In genomic region chr3:152210728-152211391, GRCm38 (mm10) we compare ENCODE assay signal across 8 mouse cellular contexts. TPM values are rescaled to one million over a fixed set of nuclear protein-coding genes. Genes with fewer than 3 reads are reported as not detected.
DNase-seq lines count a peak whose midpoint lies in the region; ATAC-seq and TF ChIP-seq lines count a peak whose summit lies in the region.

No protein-coding gene starts in this region.

- 1% methylated on average over 66 of the region's 68 CpGs for WGBS in forebrain, embryonic 10.5 days
- under 1% methylated on average over 50 of the region's 68 CpGs for WGBS in heart, embryonic 14.5 days
- WGBS in liver, postnatal 0 days (ENCODE audit: insufficient replicate concordance) = under 1% methylated on average over 52 of the region's 68 CpGs
- under 1% methylated on average over 36 of the region's 68 CpGs for WGBS in neural tube, embryonic 13.5 days

- DNase-seq in brain, adult 2 months (ENCODE audit: low read depth, low spot score) = peak; percentile 78
- peak; percentile 73 for DNase-seq in forebrain, embryonic 10.5 days (ENCODE audit: extremely low spot score, low spot score)
- peak; percentile 80 for DNase-seq in kidney, postnatal 14 days
- peak; percentile 77 for DNase-seq in liver, postnatal 0 days
- DNase-seq in testis, postnatal 10 days (ENCODE audit: low spot score) = peak; percentile 82

- H3K9me3 ChIP-seq in forebrain, embryonic 10.5 days = no peaks in the 10 kb centered on the region
- H3K9me3 ChIP-seq in heart, embryonic 14.5 days (ENCODE audit: control insufficient read depth, low read length) = no peaks in the 10 kb centered on the region
- H3K9me3 ChIP-seq in liver, postnatal 0 days (ENCODE audit: low read length) = no peaks in the 10 kb centered on the region
- H3K9me3 ChIP-seq in neural tube, embryonic 13.5 days = no peaks in the 10 kb centered on the region

- H3K27me3 ChIP-seq in forebrain, embryonic 10.5 days (ENCODE audit: poor library complexity, severe bottlenecking) = no peaks in the 10 kb centered on the region
- no peaks in the 10 kb centered on the region for H3K27me3 ChIP-seq in heart, embryonic 14.5 days (ENCODE audit: control insufficient read depth, insufficient read depth, low read length)
- no peaks in the 10 kb centered on the region for H3K27me3 ChIP-seq in liver, postnatal 0 days (ENCODE audit: insufficient read depth, low read length)
- no peaks in the 10 kb centered on the region for H3K27me3 ChIP-seq in neural tube, embryonic 13.5 days

- TF ChIP-seq EP300 in liver, postnatal 0 days (IDR thresholded peaks at IDR 0.05; ENCODE audit: low read depth) = no peak

- peak overlapping the region; percentile 100 for H3K9ac ChIP-seq in heart, embryonic 14.5 days (ENCODE audit: low read length)
- peak overlapping the region; percentile 97 for H3K9ac ChIP-seq in liver, postnatal 0 days (replicated peaks)
- H3K9ac ChIP-seq in neural tube, embryonic 13.5 days = peak overlapping the region; percentile 97

- H3K4me1 ChIP-seq in forebrain, embryonic 10.5 days = peaks cover 40% of the 10 kb centered on the region
- peaks cover 6 to 26% of the 10 kb centered on the region in 2 experiments for H3K4me1 ChIP-seq in heart, embryonic 14.5 days (ENCODE audit: control insufficient read depth in 2 of 2, insufficient read depth in 2 of 2, low read length in 2 of 2)
- H3K4me1 ChIP-seq in liver, postnatal 0 days (ENCODE audit: insufficient read depth) = peaks cover 19% of the 10 kb centered on the region
- peaks cover 46% of the 10 kb centered on the region for H3K4me1 ChIP-seq in neural tube, embryonic 13.5 days (replicated peaks)

- H3K4me2 ChIP-seq in heart, embryonic 14.5 days (ENCODE audit: low read length) = peak overlapping the region; percentile 75
- peak overlapping the region; percentile 88 for H3K4me2 ChIP-seq in liver, postnatal 0 days (ENCODE audit: low read depth, low read length)
- peak overlapping the region; percentile 96 for H3K4me2 ChIP-seq in neural tube, embryonic 13.5 days

- peak overlapping the region; percentile 100 for H3K27ac ChIP-seq in forebrain, embryonic 10.5 days
- H3K27ac ChIP-seq in heart, embryonic 14.5 days (replicated peaks in 1 of 2; ENCODE audit: control insufficient read depth in 1 of 2, insufficient read depth in 1 of 2, low read depth in 2 of 2, low read length in 2 of 2) = peak overlapping the region; percentile 95 to 98
- peak overlapping the region; percentile 99 for H3K27ac ChIP-seq in liver, postnatal 0 days (ENCODE audit: low read depth)
- H3K27ac ChIP-seq in neural tube, embryonic 13.5 days (replicated peaks) = peak overlapping the region; percentile 100

- peaks cover 50% of the 10 kb centered on the region for H3K36me3 ChIP-seq in forebrain, embryonic 10.5 days (replicated peaks)
- H3K36me3 ChIP-seq in heart, embryonic 14.5 days (ENCODE audit: control insufficient read depth, insufficient read depth, low read length) = peaks cover 21% of the 10 kb centered on the region
- H3K36me3 ChIP-seq in liver, postnatal 0 days (replicated peaks; ENCODE audit: insufficient read depth, low read length) = peaks cover 6% of the 10 kb centered on the region; the same call in 1 of the 2 replicates
- H3K36me3 ChIP-seq in neural tube, embryonic 13.5 days = peaks cover 2% of the 10 kb centered on the region

- no peak for TF ChIP-seq CTCF in liver, postnatal 0 days (IDR thresholded peaks at IDR 0.05; ENCODE audit: low read depth)

- peak overlapping the region; percentile 99 for H3K4me3 ChIP-seq in forebrain, embryonic 10.5 days
- peak overlapping the region; percentile 98 to 99 for H3K4me3 ChIP-seq in heart, embryonic 14.5 days (ENCODE audit: control insufficient read depth in 1 of 2, insufficient read depth in 1 of 2, low read depth in 1 of 2, low read length in 2 of 2)
- peak overlapping the region; percentile 93 for H3K4me3 ChIP-seq in liver, postnatal 0 days (ENCODE audit: low read depth, low read length)
- peak overlapping the region; percentile 90 for H3K4me3 ChIP-seq in neural tube, embryonic 13.5 days

- ATAC-seq in CD4-positive, CD25-positive, alpha-beta regulatory T cell, adult 4 months = peak; percentile 36
- peak; percentile 65 for ATAC-seq in heart, embryonic 14.5 days (ENCODE audit: insufficient number of reproducible peaks, insufficient read depth, low FRiP score, low read depth)
- peak; percentile 50 for ATAC-seq in liver, postnatal 0 days
- ATAC-seq in neural tube, embryonic 13.5 days (ENCODE audit: low read depth) = peak; percentile 78

RNA-seq across cellular contexts. Expression of gene Fubp1, which starts 0.6 kb away (rescaled TPM):
- 100 to 1,000 TPM; 256 to 262 TPM for polyA plus RNA-seq in CD4-positive, CD25-positive, alpha-beta regulatory T cell, adult 4 months (2017; shearing (Covaris generic))
- 444 and 478 TPM in 2 replicates for polyA plus RNA-seq in forebrain, embryonic 10.5 days (2016; fragmentation: Nextera tagmentation; extraction: Ambion mirVana)
- 113 and 117 TPM in 2 replicates for polyA plus RNA-seq in heart, embryonic 14.5 days (2014; fragmentation: Nextera tagmentation; extraction: Ambion mirVana)
- polyA plus RNA-seq in liver, postnatal 0 days (2015; fragmentation: Nextera tagmentation; extraction: Ambion mirVana) = 33.5 and 37.1 TPM in 2 replicates
- polyA plus RNA-seq in neural tube, embryonic 13.5 days (2015; fragmentation: Nextera tagmentation; extraction: Ambion mirVana) = 267 and 280 TPM in 2 replicates

RNA-seq across cellular contexts. Expression of gene Dnajb4, which starts 0.8 kb away (rescaled TPM):
- 1 to 10 TPM; 8.1 to 10.0 TPM for polyA plus RNA-seq in CD4-positive, CD25-positive, alpha-beta regulatory T cell, adult 4 months (2017; shearing (Covaris generic))
- 16.2 and 18.8 TPM in 2 replicates for polyA plus RNA-seq in forebrain, embryonic 10.5 days (2016; fragmentation: Nextera tagmentation; extraction: Ambion mirVana)
- polyA plus RNA-seq in heart, embryonic 14.5 days (2014; fragmentation: Nextera tagmentation; extraction: Ambion mirVana) = 46.2 and 47.9 TPM in 2 replicates
- polyA plus RNA-seq in liver, postnatal 0 days (2015; fragmentation: Nextera tagmentation; extraction: Ambion mirVana) = 25.9 and 28.8 TPM in 2 replicates
- 38.5 and 43.4 TPM in 2 replicates for polyA plus RNA-seq in neural tube, embryonic 13.5 days (2015; fragmentation: Nextera tagmentation; extraction: Ambion mirVana)

RNA-seq across cellular contexts. Expression of gene Gipc2, which starts 44.8 kb away (rescaled TPM):
- not detected for polyA plus RNA-seq in CD4-positive, CD25-positive, alpha-beta regulatory T cell, adult 4 months (2017; shearing (Covaris generic))
- 1.9 and 3.5 TPM in 2 replicates for polyA plus RNA-seq in forebrain, embryonic 10.5 days (2016; fragmentation: Nextera tagmentation; extraction: Ambion mirVana)
- polyA plus RNA-seq in heart, embryonic 14.5 days (2014; fragmentation: Nextera tagmentation; extraction: Ambion mirVana) = 2.9 and 4.1 TPM in 2 replicates
- polyA plus RNA-seq in liver, postnatal 0 days (2015; fragmentation: Nextera tagmentation; extraction: Ambion mirVana) = 3.5 and 5.0 TPM in 2 replicates
- polyA plus RNA-seq in neural tube, embryonic 13.5 days (2015; fragmentation: Nextera tagmentation; extraction: Ambion mirVana) = 4.4 and 5.7 TPM in 2 replicates

RNA-seq across cellular contexts. Expression of gene Nexn, which starts 55.3 kb away (rescaled TPM):
- polyA plus RNA-seq in CD4-positive, CD25-positive, alpha-beta regulatory T cell, adult 4 months (2017; shearing (Covaris generic)) = 1 to 10 TPM; 2.0 to 5.2 TPM
- polyA plus RNA-seq in forebrain, embryonic 10.5 days (2016; fragmentation: Nextera tagmentation; extraction: Ambion mirVana) = 2.8 and 3.8 TPM in 2 replicates
- polyA plus RNA-seq in heart, embryonic 14.5 days (2014; fragmentation: Nextera tagmentation; extraction: Ambion mirVana) = 238 and 249 TPM in 2 replicates
- 1.1 and 2.4 TPM in 2 replicates for polyA plus RNA-seq in liver, postnatal 0 days (2015; fragmentation: Nextera tagmentation; extraction: Ambion mirVana)
- 2.1 and 4.0 TPM in 2 replicates for polyA plus RNA-seq in neural tube, embryonic 13.5 days (2015; fragmentation: Nextera tagmentation; extraction: Ambion mirVana)

Comparison
In these comparisons a context has a peak if more than half of its experiments do, and no peak if none do; other contexts are left out.
1. Peak in every context shown above with its lines: DNase-seq, ATAC-seq, H3K4me3 ChIP-seq and H3K27ac ChIP-seq.